Mouse (Mus musculus): ENCODE results near the gene Sdccag8. TPM values are rescaled to one million over a fixed set of nuclear protein-coding genes. Genes with fewer than 3 reads are reported as not detected.

The Sdccag8 gene
- polyA plus RNA-seq (2016; fragmentation: Nextera tagmentation; extraction: Ambion mirVana): 22.8 and 26.5 TPM in 2 replicates

- Histone ChIP-seq H3K4me1 (peaks cover 28% of the 10 kb centered on the region), H3K9me3 (replicated peaks) (no peaks in the 10 kb centered on the region), H3K4me3 (peak within 1 kb of the TSS; percentile 93), H3K36me3 (no peaks in the 10 kb centered on the region), H3K27ac (replicated peaks) (peak within 1 kb of the TSS; percentile 99), H3K27me3 (ENCODE audit: low read depth, poor library complexity, severe bottlenecking) (no peaks in the 10 kb centered on the region)
- WGBS: under 1% methylated on average over 25 of the region's 25 CpGs
- peak; percentile 94 for DNase-seq (ENCODE audit: low spot score)
Observed at GRCm38 (mm10) chr1:176814591-176815062, at the start of gene Sdccag8. Gene Sdccag8, plus strand, starts transcription at chr1:176814660.

- WGBS: 82% methylated on average over 4 of the region's 4 CpGs
Observed at GRCm38 (mm10) chr1:176774533-176774932, 39.9 kb upstream of the Sdccag8 start.

GRCm38 (mm10) chr1:176789326-176789725, 25.1 kb upstream of the Sdccag8 start:
- H3K4me3 ChIP-seq: no peak overlapping the region

More at GRCm38 (mm10) chr1:176774533-176774932, 39.9 kb upstream of the Sdccag8 start:
- H3K36me3 ChIP-seq: peaks cover 82% of the 10 kb centered on the region
- no peaks in the 10 kb centered on the region for H3K4me1 ChIP-seq
- no peaks in the 10 kb centered on the region for H3K9me3 ChIP-seq (replicated peaks)
- DNase-seq (ENCODE audit: low spot score): no peak
- no peak overlapping the region for H3K4me3 ChIP-seq
- H3K27ac ChIP-seq (replicated peaks): no peak overlapping the region
- H3K27me3 ChIP-seq (ENCODE audit: low read depth, poor library complexity, severe bottlenecking): no peaks in the 10 kb centered on the region

GRCm38 (mm10) chr1:176792175-176792574, 22.3 kb upstream of the Sdccag8 start:
- Histone ChIP-seq H3K4me3 (no peak overlapping the region), H3K9me3 (replicated peaks) (no peaks in the 10 kb centered on the region), H3K27me3 (ENCODE audit: low read depth, poor library complexity, severe bottlenecking) (no peaks in the 10 kb centered on the region), H3K4me1 (peaks cover 4% of the 10 kb centered on the region), H3K27ac (replicated peaks) (no peak overlapping the region), H3K36me3 (peaks cover 53% of the 10 kb centered on the region)
- no peak for DNase-seq (ENCODE audit: low spot score)
- WGBS: 84% methylated on average over 1 of the region's 1 CpGs

More at GRCm38 (mm10) chr1:176789326-176789725, 25.1 kb upstream of the Sdccag8 start:
- no peak for DNase-seq (ENCODE audit: low spot score)
- Histone ChIP-seq H3K27me3 (ENCODE audit: low read depth, poor library complexity, severe bottlenecking) (no peaks in the 10 kb centered on the region), H3K9me3 (replicated peaks) (no peaks in the 10 kb centered on the region), H3K36me3 (peaks cover 70% of the 10 kb centered on the region), H3K27ac (replicated peaks) (no peak overlapping the region), H3K4me1 (no peaks in the 10 kb centered on the region)
- 95% methylated on average over 7 of the region's 7 CpGs for WGBS

- peaks cover 12% of the 10 kb centered on the region for H3K36me3 ChIP-seq
- no peak overlapping the region for H3K4me3 ChIP-seq
- DNase-seq (ENCODE audit: low spot score): no peak
- no peak overlapping the region for H3K27ac ChIP-seq (replicated peaks)
- peaks cover 4% of the 10 kb centered on the region for H3K4me1 ChIP-seq
- no peaks in the 10 kb centered on the region for H3K27me3 ChIP-seq (ENCODE audit: low read depth, poor library complexity, severe bottlenecking)
- no peaks in the 10 kb centered on the region for H3K9me3 ChIP-seq (replicated peaks)
Observed at GRCm38 (mm10) chr1:176798673-176799072, 15.8 kb upstream of the Sdccag8 start.

- Histone ChIP-seq H3K9me3 (replicated peaks) (no peaks in the 10 kb centered on the region), H3K27me3 (ENCODE audit: low read depth, poor library complexity, severe bottlenecking) (no peaks in the 10 kb centered on the region), H3K27ac (replicated peaks) (no peak overlapping the region), H3K4me1 (no peaks in the 10 kb centered on the region; the same call in 1 of the 2 replicates), H3K4me3 (no peak overlapping the region), H3K36me3 (peaks cover 15% of the 10 kb centered on the region)
- no peak for DNase-seq (ENCODE audit: low spot score)
- WGBS: 82% methylated on average over 2 of the region's 2 CpGs
Observed at GRCm38 (mm10) chr1:176800728-176801365, 13.6 kb upstream of the Sdccag8 start.

GRCm38 (mm10) chr1:176810161-176810560, 4.3 kb upstream of the Sdccag8 start:
- H3K9me3 ChIP-seq (replicated peaks): no peaks in the 10 kb centered on the region
- H3K4me1 ChIP-seq: peaks cover 28% of the 10 kb centered on the region
- H3K27ac ChIP-seq (replicated peaks): no peak overlapping the region
- DNase-seq (ENCODE audit: low spot score): no peak
- no peak overlapping the region for H3K4me3 ChIP-seq
- no peaks in the 10 kb centered on the region for H3K36me3 ChIP-seq
- H3K27me3 ChIP-seq (ENCODE audit: low read depth, poor library complexity, severe bottlenecking): no peaks in the 10 kb centered on the region

- Histone ChIP-seq H3K4me1 (peaks cover 35% of the 10 kb centered on the region), H3K27ac (replicated peaks) (no peak overlapping the region), H3K27me3 (ENCODE audit: low read depth, poor library complexity, severe bottlenecking) (no peaks in the 10 kb centered on the region), H3K9me3 (replicated peaks) (no peaks in the 10 kb centered on the region), H3K4me3 (peak overlapping the region; percentile 93), H3K36me3 (no peaks in the 10 kb centered on the region)
- WGBS: 82% methylated on average over 3 of the region's 3 CpGs
- DNase-seq (ENCODE audit: low spot score): no peak
Observed at GRCm38 (mm10) chr1:176811892-176812291, 2.6 kb upstream of the Sdccag8 start.

GRCm38 (mm10) chr1:176812491-176813291, 1.8 kb upstream of the Sdccag8 start:
- H3K27me3 ChIP-seq (ENCODE audit: low read depth, poor library complexity, severe bottlenecking): no peaks in the 10 kb centered on the region
- H3K4me1 ChIP-seq: peaks cover 35% of the 10 kb centered on the region
- peak overlapping the region; percentile 93 for H3K4me3 ChIP-seq
- peak overlapping the region; percentile 99 for H3K27ac ChIP-seq (replicated peaks)
- no peaks in the 10 kb centered on the region for H3K9me3 ChIP-seq (replicated peaks)
- WGBS: 33% methylated on average over 11 of the region's 11 CpGs
- no peaks in the 10 kb centered on the region for H3K36me3 ChIP-seq
- DNase-seq (ENCODE audit: low spot score): no peak

GRCm38 (mm10) chr1:176813292-176814035, 996 bp upstream of the Sdccag8 start:
- Histone ChIP-seq H3K4me1 (peaks cover 35% of the 10 kb centered on the region), H3K27ac (replicated peaks) (peak overlapping the region; percentile 99), H3K9me3 (replicated peaks) (no peaks in the 10 kb centered on the region), H3K4me3 (peak overlapping the region; percentile 93), H3K36me3 (no peaks in the 10 kb centered on the region), H3K27me3 (ENCODE audit: low read depth, poor library complexity, severe bottlenecking) (no peaks in the 10 kb centered on the region)
- WGBS: under 1% methylated on average over 75 of the region's 75 CpGs
- DNase-seq (ENCODE audit: low spot score): peak; percentile 79

- Histone ChIP-seq H3K4me1 (peaks cover 31% of the 10 kb centered on the region), H3K27ac (replicated peaks) (peak within 1 kb of the TSS; percentile 99)
Observed at GRCm38 (mm10) chr1:176814036-176814420, 432 bp upstream of the Sdccag8 start, which contains the start of gene Cep170. Gene Cep170, minus strand, starts transcription at chr1:176814067.

GRCm38 (mm10) chr1:176816728-176817127, 2.3 kb downstream of the Sdccag8 start:
- no peak for DNase-seq (ENCODE audit: low spot score)
- 89% methylated on average over 4 of the region's 4 CpGs for WGBS
- Histone ChIP-seq H3K27me3 (ENCODE audit: low read depth, poor library complexity, severe bottlenecking) (no peaks in the 10 kb centered on the region), H3K27ac (replicated peaks) (no peak overlapping the region), H3K4me3 (no peak overlapping the region), H3K9me3 (replicated peaks) (no peaks in the 10 kb centered on the region), H3K4me1 (peaks cover 19% of the 10 kb centered on the region), H3K36me3 (no peaks in the 10 kb centered on the region)

More at GRCm38 (mm10) chr1:176814036-176814420, 432 bp upstream of the Sdccag8 start, which contains the start of gene Cep170:
- Histone ChIP-seq H3K27me3 (ENCODE audit: low read depth, poor library complexity, severe bottlenecking) (no peaks in the 10 kb centered on the region), H3K9me3 (replicated peaks) (no peaks in the 10 kb centered on the region), H3K36me3 (no peaks in the 10 kb centered on the region), H3K4me3 (peak within 1 kb of the TSS; percentile 93)
- 0% methylated on average over 28 of the region's 28 CpGs for WGBS
- peak; percentile 100 for DNase-seq (ENCODE audit: low spot score)

Data from midbrain, embryonic 10.5 days (tissue).